Mouse (Mus musculus): ENCODE results near the gene Vps13d.

- TF ChIP-seq CTCF (IDR thresholded peaks at IDR 0.05; ENCODE audit: low read depth) (no peak), EP300 (IDR thresholded peaks at IDR 0.05; ENCODE audit: low read depth) (no peak)
Measured at GRCm38 (mm10) chr4:145099344-145099743, 95.5 kb downstream of the Vps13d start.
